Mouse (Mus musculus) olfactory bulb, adult 2 months (tissue): ENCODE measurements at regions not wholly inside any gene's neighbourhood (a gene's known extent, or its start where the extent isn't known, plus 50 kb on each side); places are given as distances from the start of the nearest gene placed in this dataset.

Source experiments
- CTCF ChIP-seq: fragments of 200-500 bp; IDR thresholded peaks from 2 replicates; pipeline ENCODE4 v1.5.1; 2012; ENCODE audit warnings: low read depth, mild to moderate bottlenecking, low read length, moderate library complexity; ENCODE audit not compliant: insufficient read depth
- POLR2A ChIP-seq: fragments of 200-500 bp; IDR thresholded peaks from 2 replicates; pipeline ENCODE4 v1.6.1; 2012; ENCODE audit warnings: mild to moderate bottlenecking, low read depth, low read length, moderate library complexity; ENCODE audit not compliant: insufficient read depth

DNA sequence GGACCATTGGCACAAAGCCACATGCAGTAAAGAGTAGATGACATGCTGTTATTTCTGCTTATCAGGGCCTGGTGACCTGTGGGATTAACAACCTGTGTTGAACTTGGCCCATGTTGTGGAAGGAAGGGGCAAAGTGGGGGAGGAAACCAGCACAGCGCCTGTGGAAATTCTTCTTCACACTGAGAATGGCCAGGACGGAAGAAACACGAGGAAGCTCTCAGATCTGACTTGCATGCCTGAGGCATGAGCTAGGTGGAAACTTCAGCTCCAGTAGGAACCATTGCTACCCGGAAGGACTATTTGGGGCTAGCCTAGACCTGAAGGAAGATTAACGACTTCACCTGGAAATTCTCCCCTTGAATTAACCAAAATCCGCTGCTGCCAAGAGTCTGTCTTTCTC, 88.5 kb upstream of the Akt3 start:
- TF ChIP-seq CTCF: no peak
- no peak for TF ChIP-seq POLR2A
